Mouse (Mus musculus) spleen, postnatal 10 days (tissue): ENCODE results near the gene Mttp.
"Not testable (repeated sequence)": the region's sequence is repeated elsewhere in the genome, so short reads cannot be mapped to it uniquely, and the experiment has no call there.

Experiments
- DNase-seq, 2 experiments: peaks; one replicate each; pipeline ENCODE4 v3.0.0; 2021 to 2022; ENCODE audit warnings: low spot score in 2 of 2

Gene Mttp

DNA sequence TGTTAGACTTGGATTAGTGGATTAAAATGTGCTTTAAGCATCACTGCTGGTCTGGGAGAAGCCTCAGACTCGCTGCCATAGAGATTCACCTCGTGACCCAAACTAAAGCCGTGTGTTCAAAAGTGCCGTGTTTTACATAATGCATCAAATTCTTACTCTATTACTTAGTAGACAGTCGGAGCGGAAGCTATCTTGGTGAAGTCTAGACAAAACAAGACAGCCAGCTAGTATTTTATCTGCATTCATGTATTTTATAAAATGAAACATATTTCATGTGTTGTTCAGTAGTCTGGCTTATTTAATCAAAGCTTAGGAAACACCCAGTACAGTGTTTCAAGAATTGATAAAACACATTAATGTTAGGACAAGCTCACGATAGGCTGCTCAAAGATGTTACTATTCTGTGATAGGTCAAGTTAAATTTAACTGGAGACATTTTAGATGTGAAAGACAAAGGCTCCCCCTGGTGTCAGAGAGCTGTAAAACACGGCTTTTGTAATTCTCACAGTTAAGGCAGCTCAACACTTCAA lies at the start of gene Mttp:
Gene Mttp, minus strand, starts transcription at position 327 of the 530 bp plus-strand sequence.
- peak; percentile 54 to 82 for DNase-seq

DNA sequence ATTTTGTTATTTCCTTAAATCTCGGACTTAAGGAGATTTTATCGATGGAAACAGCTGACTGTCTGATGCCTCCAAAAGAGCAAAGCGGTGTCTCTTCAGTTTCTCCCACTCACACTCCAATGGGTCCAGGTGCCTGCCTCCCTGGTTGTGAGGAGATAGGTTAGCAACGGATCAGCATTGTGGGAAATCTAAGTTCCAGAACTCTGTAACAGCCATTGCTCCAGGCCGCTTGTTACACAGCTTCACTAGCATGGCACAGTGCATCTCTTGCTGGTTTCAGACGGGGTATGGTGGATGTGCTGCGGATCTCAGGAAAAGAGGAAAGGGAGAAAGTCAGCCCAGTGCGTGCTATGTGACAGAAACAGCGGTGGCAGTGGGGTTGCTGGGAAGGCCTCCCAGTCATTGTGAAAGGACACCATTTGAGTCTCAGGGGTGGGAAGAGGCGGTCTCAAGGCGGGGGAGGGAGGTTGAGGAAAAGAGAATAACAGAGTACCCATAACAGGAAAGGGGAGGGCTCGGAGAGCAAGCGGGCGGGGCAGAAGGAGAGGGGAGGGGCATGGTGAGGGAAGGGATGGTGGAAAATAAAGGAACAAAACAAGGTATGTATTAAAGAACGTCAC lies 49.0 kb upstream of the Mttp start, which contains the start of gene 4930579F01Rik:
Gene 4930579F01Rik, minus strand, starts transcription at position 143 of the 620 bp plus-strand sequence.
- no peak for DNase-seq

DNA sequence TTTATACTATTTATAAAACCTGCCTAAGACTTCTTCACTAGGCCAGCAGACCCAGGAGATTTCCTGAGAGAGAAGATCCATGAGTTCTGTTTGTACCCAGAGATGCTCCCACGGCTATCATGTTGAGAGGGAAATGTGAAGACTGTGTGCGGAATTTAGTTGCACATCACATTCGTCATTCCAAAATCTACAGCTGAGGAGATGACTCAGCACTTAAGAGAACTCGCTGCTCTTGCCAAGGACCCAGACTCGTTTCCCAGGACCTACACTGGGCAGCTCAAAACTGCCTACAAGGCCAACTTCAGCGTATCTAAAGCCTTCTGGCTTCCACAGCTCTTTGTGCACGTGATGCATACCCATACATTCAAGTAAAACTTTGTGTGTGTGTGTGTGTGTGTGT lies 47.5 kb upstream of the Mttp start:
- DNase-seq = no peak

DNA sequence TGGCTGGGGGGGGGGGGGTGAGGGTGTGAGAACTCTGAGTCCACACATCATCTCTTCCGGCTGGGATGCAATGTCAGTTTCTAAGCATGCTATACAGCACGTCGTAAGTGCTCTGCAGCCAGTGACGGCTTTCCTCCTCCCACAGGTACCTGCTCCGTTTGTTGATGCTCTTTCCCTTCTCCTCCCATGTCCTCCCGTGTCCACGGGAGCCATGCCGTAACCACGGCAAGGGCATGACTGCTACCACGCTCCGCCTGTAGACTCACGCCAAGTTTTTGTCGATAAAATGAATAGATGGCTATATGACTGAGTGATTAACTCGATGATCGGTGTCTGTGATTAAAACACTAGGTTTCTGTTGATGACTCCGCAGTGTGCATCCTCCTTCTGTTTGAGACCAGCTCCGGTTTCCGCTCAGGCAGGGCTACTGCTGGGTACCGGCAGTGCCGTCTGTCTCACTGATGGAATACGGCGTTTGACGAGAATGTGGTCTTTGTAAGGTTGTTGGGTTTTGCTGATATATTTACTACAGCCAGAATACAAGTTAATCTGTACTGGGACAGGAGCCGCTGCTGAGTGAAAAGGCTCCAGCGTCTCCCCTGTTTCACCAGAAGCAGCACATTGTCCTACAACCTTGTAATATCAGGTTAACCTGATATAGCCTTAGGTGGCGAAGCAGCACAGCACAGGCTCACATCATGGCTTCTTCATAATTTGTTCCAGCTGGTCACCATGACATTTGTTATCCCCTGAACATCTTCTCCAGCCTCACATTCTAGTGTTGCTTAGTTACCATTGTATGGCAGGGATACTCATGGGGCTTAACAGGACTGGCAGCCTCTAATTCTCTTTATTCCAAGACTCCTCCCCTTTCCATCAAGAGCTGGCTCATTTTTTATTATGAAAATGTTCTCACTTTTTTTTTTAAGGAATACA lies 41.5 kb upstream of the Mttp start:
- no peak for DNase-seq

DNA sequence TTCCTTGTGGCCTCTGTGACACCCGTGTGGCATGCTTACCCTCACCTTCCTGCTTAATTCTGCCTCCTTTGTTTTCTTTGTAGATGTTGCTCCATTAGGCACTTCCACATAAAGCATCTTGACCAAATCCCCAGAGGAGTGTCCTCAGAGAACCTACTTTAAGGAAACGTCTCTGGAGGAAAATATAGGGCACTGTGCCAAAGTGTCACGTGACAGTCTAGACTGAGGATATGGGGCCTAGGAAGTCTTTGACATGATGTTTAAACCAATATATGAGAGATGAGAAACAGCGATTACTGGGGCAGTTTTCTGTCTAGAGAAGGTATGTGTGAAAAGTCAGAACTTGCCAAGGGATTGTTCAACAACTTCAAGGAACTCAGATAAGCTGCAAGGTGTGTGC lies 40.5 kb upstream of the Mttp start:
- DNase-seq = no peak

DNA sequence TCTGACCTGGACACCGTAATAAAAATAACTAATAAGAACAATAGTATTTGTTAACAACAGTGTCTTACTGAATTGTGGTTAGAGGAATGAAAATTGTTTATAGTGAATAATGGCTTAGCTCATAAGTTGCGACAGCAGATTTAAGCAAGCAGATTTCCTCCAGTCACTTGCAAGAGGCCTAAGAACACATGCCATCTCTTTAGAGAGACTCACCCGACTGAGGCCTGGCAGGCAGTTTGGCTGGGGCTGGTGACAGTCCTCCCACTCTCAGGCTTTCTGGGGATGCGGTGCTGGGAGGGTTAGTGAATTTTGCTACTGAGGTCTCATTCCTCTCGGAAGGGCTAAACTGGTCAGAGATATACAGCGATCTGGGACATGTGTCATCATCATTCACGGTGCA lies 38.6 kb upstream of the Mttp start:
- no peak for DNase-seq

DNA sequence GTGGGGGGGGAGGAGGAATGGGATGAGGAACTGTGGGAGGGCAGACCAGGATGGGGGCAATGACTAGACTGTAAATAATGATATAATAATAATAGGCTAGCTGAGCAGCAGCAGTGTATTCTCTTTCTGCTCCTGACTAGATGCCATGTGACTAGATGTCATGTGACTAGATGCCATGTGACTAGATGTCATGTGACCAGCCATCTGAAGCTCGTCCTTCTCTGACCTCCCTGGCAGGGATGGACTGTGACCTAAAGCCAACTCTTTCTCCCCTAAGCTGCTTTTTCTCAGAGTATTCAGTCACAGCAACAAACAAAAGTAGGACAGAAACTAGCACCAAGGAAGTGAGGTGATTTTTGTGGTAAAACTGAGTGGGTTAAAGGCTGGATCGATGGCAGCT lies 37.3 kb upstream of the Mttp start:
- DNase-seq = no peak

DNA sequence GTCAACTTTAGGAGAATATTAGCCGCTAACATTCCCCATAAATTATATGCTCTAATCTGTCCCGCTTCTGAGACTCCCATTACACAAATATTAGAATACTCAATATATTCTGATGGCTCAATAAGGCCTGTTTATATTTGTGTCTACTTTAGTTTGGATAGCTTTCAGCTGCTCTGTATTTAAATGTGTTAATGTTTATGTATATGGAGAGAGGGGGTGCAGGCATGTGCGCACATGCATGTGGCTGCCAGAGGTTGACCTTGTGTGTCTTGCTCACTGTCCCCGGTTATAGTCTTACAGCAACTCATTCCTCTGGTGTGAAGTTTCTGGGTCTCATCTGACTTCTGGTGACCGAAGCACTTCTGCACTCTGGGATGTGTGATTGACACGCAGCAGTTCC lies 30.8 kb upstream of the Mttp start:
- DNase-seq = no peak

DNA sequence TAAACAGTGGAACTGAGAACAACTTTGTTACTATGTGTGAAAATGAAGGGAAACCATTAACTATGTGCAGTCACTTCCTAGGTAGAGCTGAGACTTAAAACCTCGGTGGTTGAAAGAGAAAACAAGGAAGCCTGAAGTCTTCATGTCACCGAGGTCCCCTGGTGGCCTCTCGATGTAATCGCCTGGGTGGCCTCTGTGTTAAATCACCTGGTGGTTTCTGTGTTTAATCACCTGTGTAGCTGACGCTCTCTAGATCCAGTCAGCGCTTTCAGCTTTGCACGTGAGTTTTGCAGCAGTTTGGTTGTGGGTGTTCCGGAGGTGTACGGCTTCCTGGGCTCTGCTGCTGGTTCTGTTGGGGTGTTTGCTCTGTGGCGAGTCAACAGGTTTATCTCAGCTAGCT lies 28.5 kb upstream of the Mttp start:
- no peak for DNase-seq

DNA sequence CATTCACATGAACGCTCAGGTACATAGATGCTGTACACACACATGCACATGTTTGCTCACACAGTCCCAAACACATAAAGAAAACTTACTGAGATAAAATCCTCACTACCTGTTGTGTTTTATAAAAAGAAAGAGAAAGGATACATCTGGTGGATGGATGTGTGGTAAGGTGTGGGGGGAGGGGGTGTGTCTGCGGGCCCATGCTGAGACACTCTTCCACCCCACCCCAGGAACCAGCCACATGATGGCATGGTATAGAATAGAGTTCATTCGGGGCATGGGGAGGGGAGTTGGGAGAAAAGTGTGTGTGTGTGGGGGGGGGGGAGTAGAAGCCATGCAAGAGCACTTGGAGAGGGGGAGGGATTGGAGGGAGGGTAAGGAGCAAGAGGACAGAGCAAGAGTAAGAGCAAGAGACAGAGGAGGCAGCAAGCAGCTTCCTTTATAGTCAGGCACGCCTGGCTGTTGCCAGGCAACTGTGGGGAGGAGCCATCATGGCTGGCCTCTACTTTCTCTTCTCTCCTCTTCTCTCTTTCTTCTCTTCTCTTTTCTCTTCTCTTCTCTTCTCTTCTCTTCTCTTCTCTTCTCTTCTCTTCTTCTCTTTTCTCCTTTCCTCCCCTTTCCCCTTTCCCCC lies 17.9 kb upstream of the Mttp start:
- no peak for DNase-seq

DNA sequence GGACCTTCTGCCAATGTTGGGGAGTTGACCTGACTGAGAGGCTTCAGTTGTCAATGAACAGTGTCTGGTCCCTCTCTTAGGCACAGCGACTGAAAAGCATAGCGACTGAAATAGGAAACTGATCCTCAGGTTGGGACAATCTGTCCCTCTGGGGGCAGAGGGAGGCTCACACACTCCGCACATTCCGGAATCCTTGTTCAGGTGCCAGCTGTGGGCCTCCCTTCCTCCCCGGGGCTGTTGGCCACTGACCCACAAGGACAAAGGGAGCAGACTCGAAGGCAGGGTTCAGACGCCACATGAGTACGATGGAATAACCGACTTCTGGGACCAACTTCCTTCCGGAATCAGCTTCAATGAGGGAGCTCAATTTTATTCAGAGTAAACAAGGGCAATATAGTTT lies 16.9 kb upstream of the Mttp start:
- DNase-seq = no peak

DNA sequence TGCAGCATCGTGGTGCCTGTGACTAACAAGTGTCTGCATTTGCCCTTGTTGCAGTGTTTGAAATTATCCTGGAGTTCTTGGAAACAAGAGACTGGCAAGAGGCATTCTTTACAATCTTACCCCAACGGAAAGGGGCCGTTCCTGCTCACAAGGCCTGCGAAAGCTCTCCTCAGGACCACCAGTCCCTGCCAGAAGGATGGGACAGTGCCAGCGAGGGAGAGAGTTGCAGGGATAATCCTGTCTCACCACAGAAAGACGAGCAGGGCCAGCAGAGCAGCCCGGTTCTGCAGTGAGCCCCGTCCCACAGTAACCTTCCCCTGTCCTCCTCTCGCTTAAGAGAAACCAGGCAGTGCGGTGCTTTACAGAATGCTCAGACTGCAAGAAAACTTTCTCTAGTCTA lies 11.9 kb upstream of the Mttp start:
- no peak for DNase-seq

DNA sequence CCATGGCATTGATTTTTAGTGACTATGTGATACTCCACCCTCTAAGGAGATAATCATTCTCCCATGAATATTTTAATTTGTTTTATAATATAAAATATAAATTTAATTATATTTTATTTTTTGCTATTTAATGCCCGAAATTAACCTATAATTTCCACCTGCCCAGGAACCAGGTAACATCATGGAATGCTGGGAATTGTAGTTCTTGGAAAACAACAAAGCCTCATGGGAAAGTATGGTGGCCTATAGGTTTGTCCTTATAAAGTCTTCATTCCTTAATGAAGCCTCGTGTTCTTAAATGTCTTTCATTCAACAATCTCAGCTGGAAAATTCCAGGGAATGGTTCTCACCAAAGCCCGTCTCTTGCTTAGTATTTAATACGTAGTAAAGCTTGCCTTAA lies 10.3 kb upstream of the Mttp start:
- no peak for DNase-seq

DNA sequence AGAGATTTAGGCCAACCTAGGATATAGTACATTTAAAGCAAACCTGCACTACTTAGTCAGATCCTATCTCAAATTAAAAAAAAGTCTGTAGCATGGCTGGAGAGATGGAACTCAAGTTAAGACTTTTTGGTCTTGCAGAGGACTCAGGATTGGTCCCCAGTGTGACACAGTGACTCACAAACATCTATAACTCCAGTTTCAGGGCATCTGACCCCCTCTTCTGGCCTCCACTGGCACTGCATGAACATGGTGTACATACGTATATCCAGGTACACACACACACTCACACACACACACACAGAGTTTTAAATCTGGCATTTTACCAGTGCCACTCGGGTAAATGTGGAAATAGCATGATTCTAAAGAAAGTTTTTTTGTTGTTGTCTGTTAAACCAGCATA lies 4.0 kb upstream of the Mttp start:
- DNase-seq = no peak

DNA sequence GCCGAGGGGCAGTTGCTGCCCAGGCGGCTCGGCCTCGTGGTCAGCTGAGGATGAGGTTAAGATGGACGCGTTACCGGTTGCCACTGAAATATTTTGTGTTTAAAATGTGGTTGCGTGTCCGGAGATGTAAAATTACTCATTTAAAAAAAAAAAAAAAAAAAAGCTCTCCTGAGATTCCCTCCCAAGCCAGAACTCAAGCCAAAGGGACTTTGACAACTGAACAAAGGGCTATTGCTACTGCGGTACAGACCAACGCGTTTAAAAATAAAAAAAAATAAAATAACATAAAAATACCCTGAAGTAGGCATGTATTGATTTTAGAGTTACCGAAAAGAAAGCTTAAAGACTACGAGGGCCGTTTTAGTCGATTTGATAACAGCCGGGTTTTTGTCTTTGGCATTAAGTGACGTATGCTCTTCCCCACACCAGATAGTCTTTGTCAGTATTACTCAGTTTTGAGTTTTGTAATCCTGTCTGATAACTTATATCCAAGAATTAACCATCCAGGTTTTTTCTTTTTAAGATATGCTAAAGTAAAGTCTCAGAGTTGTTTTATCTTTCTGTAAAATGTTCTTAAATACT lies 617 bp downstream of the Mttp start:
- no peak for DNase-seq

DNA sequence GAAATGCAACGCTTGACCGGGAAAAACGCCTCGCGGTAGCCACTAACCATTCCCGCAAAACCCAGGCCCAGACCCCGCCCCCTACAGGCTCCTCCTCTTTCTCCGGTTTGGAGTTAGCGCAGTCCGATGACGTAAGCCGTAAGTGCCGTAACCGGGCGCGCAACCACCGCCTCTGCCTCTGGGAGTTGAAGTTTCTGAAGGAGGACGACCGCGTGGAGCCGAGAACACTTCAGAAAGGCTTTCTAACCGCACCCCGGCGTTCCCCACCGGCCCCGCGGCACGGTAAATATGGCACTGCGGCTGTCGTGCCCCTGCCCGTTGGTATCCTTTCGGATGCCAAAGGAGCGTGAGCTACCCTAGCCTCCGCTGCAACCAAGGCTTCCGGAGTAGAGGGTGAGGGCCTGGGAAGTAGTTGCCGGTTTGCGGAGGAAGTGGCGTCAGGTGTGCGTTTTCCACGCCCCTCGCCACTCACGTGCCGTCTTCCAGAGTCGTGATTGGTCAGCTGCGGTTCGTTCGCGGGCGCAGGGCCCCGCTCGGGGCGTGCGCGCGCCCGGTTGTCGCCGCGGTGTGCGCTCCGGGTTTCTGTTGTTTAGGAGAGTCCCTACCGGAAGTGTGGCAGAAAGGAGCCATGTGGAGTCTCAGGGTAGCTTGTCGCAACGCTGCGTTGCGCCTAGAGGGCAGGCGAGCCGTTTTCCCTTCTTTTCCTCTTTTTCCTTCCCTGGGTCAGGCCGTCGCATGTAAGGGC lies 1.3 kb downstream of the Mttp start, which contains the start of gene Trmt10a:
Gene Trmt10a, plus strand, starts transcription at position 134 of the 745 bp plus-strand sequence.
- peak; percentile 95 to 99 for DNase-seq

DNA sequence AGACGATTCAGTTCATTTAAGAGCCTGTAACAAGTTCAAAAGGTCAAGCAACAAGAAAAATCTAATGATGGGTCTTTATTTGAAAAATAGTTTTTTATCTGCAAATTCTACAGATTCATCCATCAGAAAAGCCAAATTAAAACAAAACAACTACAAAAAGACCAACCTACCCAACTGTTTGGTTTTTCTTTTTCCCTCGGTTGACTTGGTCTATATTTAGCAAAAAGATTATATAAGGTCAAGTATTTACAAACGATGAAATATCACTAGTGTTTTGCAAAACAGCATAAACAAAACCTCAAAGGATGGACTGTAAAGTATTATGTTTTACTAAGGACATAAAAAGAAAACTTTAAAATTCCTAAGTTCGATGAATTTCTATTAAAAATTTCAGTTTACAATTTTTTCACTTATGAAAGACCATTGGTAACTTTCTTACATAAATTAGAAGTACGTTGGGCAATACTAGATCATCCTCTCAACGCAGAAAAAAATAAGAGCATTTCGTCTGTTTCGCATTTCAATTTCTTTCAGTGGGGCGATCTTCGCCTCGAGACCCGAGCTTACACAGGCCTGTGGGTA lies 1.9 kb downstream of the Mttp start:
- DNase-seq = no peak

DNA sequence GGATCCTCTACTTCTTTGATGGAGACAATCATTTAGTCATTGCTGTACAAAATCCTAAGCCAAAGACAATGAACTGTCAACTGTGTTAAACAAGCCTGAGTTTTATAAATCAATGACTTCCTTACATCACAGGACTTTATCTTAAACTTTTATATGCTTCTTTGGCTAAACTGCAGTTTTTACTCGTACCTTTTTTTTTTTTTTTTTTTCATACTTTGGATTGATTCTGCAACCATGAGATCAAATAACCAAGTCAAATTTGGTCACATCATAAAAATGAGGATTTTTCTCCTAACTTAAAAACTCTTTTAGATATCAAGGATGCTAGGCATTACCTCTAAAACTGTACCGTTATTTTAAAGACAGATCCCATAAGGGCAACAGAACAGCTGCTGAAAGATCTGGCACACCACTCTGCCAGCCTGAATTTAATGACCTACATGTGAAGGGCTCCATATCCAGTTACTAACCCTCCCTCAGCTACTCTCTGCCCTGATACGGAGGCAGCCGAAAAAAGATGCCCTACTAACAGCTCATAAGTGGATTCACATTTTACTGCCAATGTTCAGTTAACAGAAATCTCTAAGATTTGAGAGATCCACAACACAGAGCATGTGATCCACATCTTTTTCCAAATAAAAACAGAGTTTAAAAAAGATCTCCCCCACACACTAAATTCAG lies 2.6 kb downstream of the Mttp start:
- DNase-seq = no peak

DNA sequence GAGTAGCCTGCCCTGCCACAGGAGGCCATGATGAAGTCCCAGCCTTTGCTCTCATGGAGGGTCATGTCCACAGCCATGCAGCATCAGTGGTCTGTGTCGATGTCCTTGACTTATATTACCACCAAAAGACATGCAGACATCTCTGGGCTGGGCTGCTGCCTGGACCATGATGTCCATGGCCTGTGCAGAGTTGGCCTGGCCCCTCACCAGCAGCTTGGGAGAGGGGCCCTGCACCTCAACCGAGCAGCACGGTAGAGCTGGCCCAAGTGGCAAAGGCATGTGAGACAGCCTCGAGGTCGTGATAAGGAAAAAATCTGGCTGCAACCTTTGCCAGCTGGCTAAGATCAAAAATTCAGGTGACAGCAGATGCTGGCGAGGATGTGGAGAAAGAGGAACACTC lies 5.1 kb downstream of the Mttp start:
- DNase-seq = no peak

DNA sequence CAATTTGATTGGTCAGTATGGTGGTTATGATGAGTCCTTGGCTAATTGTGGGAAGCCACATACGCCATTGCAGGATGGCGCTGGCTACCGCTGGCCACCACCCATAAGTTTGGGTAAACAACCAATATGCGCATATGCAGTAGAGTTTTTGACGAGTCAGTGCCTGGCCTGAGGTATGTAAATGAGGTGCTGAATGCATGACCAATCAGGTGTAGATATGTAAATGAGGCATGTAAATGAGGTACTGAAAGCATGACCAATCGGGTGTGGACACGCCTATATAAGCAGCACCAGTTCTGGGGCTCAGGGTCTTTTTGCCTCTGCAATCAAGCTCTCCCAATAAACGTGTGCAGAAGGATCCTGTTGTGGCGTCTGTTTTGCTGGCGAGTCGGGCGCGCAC lies 6.6 kb downstream of the Mttp start:
- DNase-seq = not testable (repeated sequence)
